Mouse (Mus musculus) natural killer cell, adult 2 months (primary cell): ENCODE measurements around the gene Spag6l.
A peak's percentile ranks its signal among the peaks of the same experiment; 100 is the strongest.
"Not testable (repeated sequence)": the region's sequence is repeated elsewhere in the genome, so short reads cannot be mapped to it uniquely, and the experiment has no call there.

Experiments used
- DNase-seq, 2 experiments: peaks; one replicate each; pipeline ENCODE4 v3.0.0; 2022; ENCODE audit warnings: low spot score in 2 of 2

Spag6l gene

GRCm38 (mm10) chr16:16828757-16829615 lies at the start of gene Spag6l:
Gene Spag6l, minus strand, starts transcription at chr16:16829456.
- peak; percentile 83 to 87 for DNase-seq

- DNase-seq = no peak
These were observed 49.8 kb upstream of the Spag6l start for GRCm38 (mm10) chr16:16879025-16879424.

DNA sequence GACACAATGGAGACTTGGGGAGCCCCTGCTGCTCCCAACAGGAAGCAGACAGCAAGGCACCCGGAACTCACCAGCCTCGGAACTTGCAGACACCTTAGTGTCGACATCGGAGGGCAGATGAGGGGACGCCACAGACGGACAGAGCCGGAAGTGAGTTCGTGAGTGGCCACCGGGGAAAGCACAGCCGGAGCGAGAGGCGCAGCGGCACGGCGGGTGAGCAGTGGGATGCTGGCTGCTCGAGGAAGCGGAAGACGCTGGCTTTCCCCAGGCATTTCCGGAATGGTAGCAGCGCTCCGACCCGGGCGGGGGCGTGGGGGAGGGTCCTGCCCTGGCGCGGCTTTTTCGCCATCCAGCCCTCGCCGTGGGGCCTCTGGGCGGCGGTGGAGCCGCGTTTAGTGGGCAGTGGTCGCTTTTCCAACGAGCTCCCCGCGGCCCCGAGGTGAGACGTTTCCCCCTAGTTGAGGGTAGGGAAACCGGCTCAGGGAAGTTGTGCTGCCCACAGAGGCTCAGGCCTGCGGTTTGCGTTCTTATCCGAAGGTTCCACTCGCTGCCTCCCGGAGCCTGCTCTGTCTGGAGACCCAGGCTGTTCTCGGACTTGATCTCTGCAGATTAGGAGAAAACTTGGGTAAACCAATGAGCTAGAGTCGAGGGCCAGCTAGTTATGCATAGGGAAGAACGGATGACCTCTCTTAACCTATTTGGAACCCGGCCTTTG lies 41.5 kb upstream of the Spag6l start, which contains the start of the genes Top3b and Vpreb1:
Top3b (plus strand) TSS at position 120 of the 715 bp plus-strand sequence.
Vpreb1 (minus strand) TSS at position 227 of the 715 bp plus-strand sequence.
- peak; percentile 84 to 88 for DNase-seq

- DNase-seq = no peak
These were observed 41.0 kb upstream of the Spag6l start for GRCm38 (mm10) chr16:16870241-16870616.

- DNase-seq = no peak
These were observed 36.7 kb upstream of the Spag6l start for GRCm38 (mm10) chr16:16865696-16866561.

DNA sequence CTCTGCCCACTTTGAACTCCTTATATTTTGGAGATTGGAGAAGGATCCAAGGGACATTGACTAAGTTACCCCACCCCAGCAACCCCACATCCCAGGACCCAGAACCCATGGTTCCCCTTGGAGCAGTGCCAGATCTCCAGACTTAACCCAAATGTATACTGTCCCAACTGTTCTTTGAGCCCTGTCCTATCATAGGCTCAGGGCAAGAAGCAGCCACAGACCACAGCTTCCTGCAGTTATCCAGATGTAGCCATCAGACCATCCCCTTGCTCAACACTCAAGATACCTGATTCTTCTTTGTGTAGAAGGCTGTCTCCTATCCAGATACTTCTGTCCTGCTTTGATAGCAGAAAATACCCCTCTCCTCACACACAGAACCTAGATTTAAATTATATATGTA lies 36.0 kb upstream of the Spag6l start:
- no peak for DNase-seq

DNA sequence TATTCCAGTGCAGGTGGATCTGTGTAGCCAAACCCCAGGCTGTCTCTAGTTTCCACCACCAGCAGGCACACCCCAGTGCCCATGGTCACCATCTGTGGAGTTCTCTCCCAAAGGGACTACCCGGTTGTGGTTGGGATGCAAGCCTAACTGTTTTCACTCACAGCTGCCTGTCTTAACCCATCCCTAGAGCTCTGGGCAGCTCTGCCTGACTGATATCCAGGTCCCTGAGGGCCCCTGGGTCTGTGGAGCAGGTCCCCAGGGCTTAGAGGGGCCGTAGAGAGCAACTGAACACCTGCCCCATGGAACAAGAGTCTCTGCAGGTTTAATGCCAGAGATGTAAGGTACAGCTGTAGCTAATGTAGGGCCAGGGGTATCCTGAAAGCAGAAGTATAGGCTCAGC lies 34.7 kb upstream of the Spag6l start, which contains the start of gene Igll1:
Igll1 (minus strand) TSS at position 8 of the 400 bp plus-strand sequence.
- no peak for DNase-seq

DNA sequence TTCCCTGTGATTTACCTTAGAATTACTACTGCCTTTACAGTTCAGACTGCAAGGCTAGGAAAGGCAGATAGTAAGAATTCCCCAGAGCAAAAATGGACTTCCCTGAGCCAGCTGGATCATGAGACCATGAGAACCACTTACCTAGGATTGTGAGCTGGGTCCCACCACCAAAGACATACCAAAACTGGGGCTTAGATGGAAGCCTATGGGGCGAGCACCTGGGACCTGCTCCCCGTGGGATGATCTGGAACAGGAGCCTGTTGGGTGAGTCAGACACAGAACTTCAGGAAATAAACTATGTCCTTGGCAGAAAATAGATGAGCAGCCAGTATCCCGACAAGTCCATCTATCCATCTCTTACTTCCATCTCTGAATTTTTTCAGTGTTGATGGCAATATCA lies 33.0 kb upstream of the Spag6l start:
- DNase-seq = no peak

- no peak for DNase-seq
These were observed 27.6 kb upstream of the Spag6l start for GRCm38 (mm10) chr16:16856731-16857476.

DNA sequence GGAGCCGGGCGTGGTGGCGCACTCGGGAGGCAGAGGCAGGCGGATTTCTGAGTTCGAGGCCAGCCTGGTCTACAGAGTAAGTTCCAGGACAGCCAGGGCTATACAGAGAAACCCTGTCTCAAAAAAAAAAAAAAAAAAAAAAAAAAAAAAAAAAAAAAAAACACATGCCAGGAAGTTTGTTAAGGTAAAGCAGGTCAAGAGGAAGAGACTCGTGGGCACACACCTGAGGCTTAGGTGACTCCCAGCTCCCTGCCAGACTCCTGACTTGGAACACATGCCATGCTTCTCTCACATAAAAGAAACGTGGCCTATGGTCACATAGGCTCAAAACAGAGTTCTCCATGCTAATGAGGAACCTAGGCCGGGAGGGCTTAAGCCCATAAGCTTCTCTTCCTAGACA lies 26.8 kb upstream of the Spag6l start:
- not testable (repeated sequence) for DNase-seq

DNA sequence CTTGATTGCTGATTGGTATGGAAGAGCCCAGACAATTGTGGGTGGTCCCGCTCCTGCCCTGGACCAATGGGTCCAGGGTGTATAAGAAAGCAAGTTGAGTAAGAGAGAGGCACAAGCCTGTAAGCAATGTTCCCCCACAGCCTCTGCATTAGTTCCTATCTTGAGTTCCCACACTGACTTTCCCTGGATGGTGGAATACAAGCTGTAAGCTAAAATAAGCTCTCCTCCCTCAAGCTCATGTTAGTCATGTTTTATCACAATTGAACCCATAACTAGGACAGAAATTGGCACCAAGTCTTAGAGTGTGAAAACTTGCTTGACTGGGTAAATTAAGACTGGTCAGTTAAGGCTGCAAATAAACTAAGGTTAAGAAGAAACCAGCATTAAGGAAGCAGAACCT lies 26.3 kb upstream of the Spag6l start:
- no peak for DNase-seq

DNA sequence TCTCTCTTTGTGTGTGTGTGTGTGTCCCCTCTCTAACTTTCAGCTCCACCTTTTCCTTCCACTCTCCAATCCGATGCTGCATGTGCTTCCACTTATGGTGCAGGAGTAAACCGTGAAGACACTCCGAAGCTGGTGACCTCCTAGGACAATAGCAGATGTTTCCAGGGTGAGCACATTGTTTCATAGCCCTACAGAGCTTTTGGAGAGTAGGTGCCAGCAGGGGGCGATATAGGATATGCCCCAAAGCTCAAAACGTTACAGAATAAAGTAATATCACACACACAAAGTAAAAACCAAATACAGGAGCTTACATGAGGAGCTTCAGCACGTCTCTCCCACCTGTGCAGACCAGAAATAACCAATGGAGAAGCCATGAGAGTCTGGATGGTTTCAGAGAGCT lies 25.6 kb upstream of the Spag6l start:
- peak; percentile 48 to 67 for DNase-seq

DNA sequence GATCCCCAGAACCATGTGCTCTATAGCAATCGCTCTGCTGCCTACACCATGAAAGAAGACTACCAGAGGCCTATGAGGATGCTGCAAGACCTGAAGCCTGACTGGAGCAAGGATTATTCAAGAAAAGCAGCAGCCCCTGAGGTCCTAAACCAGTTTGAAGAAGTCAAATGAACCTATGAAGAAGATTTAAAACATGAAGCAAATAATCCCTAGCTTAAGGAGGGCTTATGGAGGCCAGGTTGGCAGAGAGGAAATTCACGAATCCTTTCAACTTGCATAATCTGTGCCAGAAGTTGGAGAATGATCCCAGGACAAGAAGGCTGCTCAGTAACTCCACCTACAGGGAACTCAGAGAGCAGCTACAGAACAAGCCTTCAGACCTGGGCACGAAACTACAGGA lies 23.2 kb upstream of the Spag6l start:
- no peak for DNase-seq

- DNase-seq = no peak
These were observed 19.9 kb upstream of the Spag6l start for GRCm38 (mm10) chr16:16849196-16849595.

DNA sequence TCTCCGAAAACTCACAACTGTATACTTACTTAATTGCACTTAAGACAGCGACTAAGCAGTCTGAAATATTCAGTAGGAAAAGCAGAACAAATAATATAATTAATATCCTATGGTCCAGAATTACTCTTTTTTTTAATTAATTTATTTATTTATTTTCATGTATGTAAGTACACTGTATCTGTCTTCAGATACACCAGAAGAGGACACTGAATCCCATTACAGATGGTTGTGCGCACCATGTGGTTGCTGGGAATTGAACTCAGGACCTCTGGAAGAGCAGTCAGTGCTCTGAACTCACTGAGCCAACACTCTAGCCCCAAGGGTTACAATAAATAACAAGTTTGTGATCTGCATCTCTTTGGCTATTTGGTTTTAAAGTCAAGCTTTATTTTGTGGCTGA lies 415 bp upstream of the Spag6l start:
- DNase-seq = no peak

- DNase-seq = no peak
These were observed 3.0 kb downstream of the Spag6l start for GRCm38 (mm10) chr16:16826223-16826622.

GRCm38 (mm10) chr16:16825476-16825875 lies 3.8 kb downstream of the Spag6l start:
- DNase-seq = no peak

DNA sequence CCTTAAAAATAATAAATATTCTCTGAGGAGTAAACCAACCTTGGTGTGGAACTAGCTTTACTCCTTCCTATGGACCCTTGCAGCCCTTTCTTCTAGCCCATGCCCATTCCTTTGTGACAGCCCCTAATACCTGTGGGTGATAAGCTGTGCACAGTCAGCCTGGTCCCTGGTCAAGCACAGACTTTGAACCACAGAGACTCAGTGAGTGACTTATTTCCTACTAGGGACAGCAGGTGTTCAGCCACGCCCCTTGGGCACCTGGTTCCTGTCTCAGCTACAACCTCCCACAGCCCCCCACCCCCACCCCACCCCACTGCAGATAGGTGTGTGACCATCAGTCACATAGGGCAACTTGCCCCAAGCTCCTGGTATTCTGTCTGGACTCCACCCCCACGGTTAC lies 22.9 kb downstream of the Spag6l start:
- DNase-seq = no peak
